Mouse (Mus musculus) hindbrain, postnatal 0 days (tissue): ENCODE data around the gene Abraxas2. TPM values are rescaled to one million over a fixed set of nuclear protein-coding genes. Genes with fewer than 3 reads are reported as not detected.

Experiments used
- ATAC-seq: fragments of 200-750 bp; cut with Nextera tagmentation; 2 replicates; pipeline ENCODE4 v1.8.0; 2017; ENCODE audit warnings: mild to moderate bottlenecking, moderate TSS enrichment, moderate library complexity
- DNase-seq: peaks from one replicate; pipeline ENCODE4 v3.0.0-alpha.2; 2015; ENCODE audit warnings: low spot score
- H3K27ac ChIP-seq: fragments of 300-500 bp; sonication (generic); 2 replicates; pipeline ENCODE4 v1.5.1; 2014; ENCODE audit warnings: mild to moderate bottlenecking
- H3K27me3 ChIP-seq: fragments of 300-500 bp; sonication (generic); 2 replicates; pipeline ENCODE4 v1.6.1; 2014; ENCODE audit warnings: low read length, mixed read lengths; ENCODE audit not compliant: insufficient read depth
- H3K36me3 ChIP-seq: fragments of 300-500 bp; sonication (generic); 2 replicates; pipeline ENCODE4 v1.6.1; 2014; ENCODE audit warnings: low read length, mixed read lengths; ENCODE audit not compliant: insufficient read depth
- H3K4me1 ChIP-seq: fragments of 300-500 bp; sonication (generic); 2 replicates; pipeline ENCODE4 v1.6.1; 2014; ENCODE audit warnings: antibody characterized with exemption, low read length, mixed read lengths; ENCODE audit not compliant: insufficient read depth
- H3K4me2 ChIP-seq: fragments of 300-500 bp; sonication (generic); 2 replicates; pipeline ENCODE4 v1.6.1; 2014; ENCODE audit warnings: low read depth, mild to moderate bottlenecking, low read length, moderate library complexity, mixed read lengths
- H3K4me3 ChIP-seq: fragments of 300-500 bp; sonication (generic); 2 replicates; pipeline ENCODE4 v1.5.1; 2014; ENCODE audit warnings: low read length
- H3K9ac ChIP-seq: fragments of 300-500 bp; sonication (generic); replicated peaks from 2 replicates; pipeline ENCODE4 v1.6.1; 2014; ENCODE audit warnings: mild to moderate bottlenecking, low read length, moderate library complexity, mixed read lengths
- H3K9me3 ChIP-seq: fragments of 300-500 bp; sonication (generic); 2 replicates; pipeline ENCODE4 v1.6.1; 2016; ENCODE audit warnings: low read length, mixed read lengths
- CTCF ChIP-seq: IDR thresholded peaks from 2 replicates; pipeline ENCODE4 v1.5.1; 2016; ENCODE audit warnings: antibody characterized with exemption, control low read depth, low read depth
- WGBS: fragments of 180-500 bp; shearing (Covaris S2); extraction: QIAGEN DNeasy Blood & Tissue Kit; methylation state at CpG from one replicate; pipeline ENCODE4 v1.1.7; 2014; 5-methylcytosine and 5-hydroxymethylcytosine counted together
- polyA plus RNA-seq: library from polyadenylated mRNA; unstranded; fragments of >200 nt; fragmentation: Nextera tagmentation; extraction: Ambion mirVana; gene quantifications from 2 replicates; pipeline ENCODE4 v1.2.1, GENCODE M21; 2015
- total RNA-seq: library from RNA; depleted of rRNA; stranded (reverse); fragments of >200 nt; gene quantifications from 2 replicates; pipeline ENCODE4 v1.2.3, GENCODE M21; 2014; rRNA removed

The Abraxas2 gene
- total and polyA plus RNA-seq, 2 experiments from 2014 or later: 22.2 to 33.1 TPM

- Histone ChIP-seq H3K9me3 (no peaks in the 10 kb centered on the region), H3K9ac (no peak overlapping the region), H3K4me1 (peaks cover 6% of the 10 kb centered on the region; the same call in 1 of the 2 replicates), H3K4me3 (no peak overlapping the region), H3K27me3 (no peaks in the 10 kb centered on the region), H3K27ac (no peak overlapping the region), H3K4me2 (no peak overlapping the region), H3K36me3 (no peaks in the 10 kb centered on the region)
- TF ChIP-seq CTCF: no peak
- no peak for DNase-seq
- no peak for ATAC-seq
- WGBS: 77% methylated on average over 1 of the region's 1 CpGs
Measured at GRCm38 (mm10) chr7:132933331-132933730, 74.3 kb downstream of the Abraxas2 start.

Other genes starting within 250 kb of the Abraxas2 start
- 42.5 and 55.6 TPM in 2 replicates for gene Lhpp, start 248.6 kb upstream of the Abraxas2 start, total RNA-seq
- 53.3 and 56.7 TPM in 2 replicates for gene Lhpp, start 248.6 kb upstream of the Abraxas2 start, polyA plus RNA-seq
- gene Fam53b, start 45.3 kb upstream of the Abraxas2 start, total RNA-seq: 20.9 and 21.0 TPM in 2 replicates
- gene Fam53b, start 45.3 kb upstream of the Abraxas2 start, polyA plus RNA-seq: 10.2 and 12.9 TPM in 2 replicates
- gene Eef1akmt2, start 6.6 kb upstream of the Abraxas2 start, total RNA-seq: 22.5 and 34.0 TPM in 2 replicates
- gene Eef1akmt2, start 6.6 kb upstream of the Abraxas2 start, polyA plus RNA-seq: 76.7 and 78.2 TPM in 2 replicates
- 40.1 and 42.7 TPM in 2 replicates for gene Zranb1, start 71.9 kb downstream of the Abraxas2 start, total RNA-seq
- gene Zranb1, start 71.9 kb downstream of the Abraxas2 start, polyA plus RNA-seq: 22.7 and 24.0 TPM in 2 replicates